9 mouse cellular contexts compared by ENCODE assay signal in the genomic region with DNA sequence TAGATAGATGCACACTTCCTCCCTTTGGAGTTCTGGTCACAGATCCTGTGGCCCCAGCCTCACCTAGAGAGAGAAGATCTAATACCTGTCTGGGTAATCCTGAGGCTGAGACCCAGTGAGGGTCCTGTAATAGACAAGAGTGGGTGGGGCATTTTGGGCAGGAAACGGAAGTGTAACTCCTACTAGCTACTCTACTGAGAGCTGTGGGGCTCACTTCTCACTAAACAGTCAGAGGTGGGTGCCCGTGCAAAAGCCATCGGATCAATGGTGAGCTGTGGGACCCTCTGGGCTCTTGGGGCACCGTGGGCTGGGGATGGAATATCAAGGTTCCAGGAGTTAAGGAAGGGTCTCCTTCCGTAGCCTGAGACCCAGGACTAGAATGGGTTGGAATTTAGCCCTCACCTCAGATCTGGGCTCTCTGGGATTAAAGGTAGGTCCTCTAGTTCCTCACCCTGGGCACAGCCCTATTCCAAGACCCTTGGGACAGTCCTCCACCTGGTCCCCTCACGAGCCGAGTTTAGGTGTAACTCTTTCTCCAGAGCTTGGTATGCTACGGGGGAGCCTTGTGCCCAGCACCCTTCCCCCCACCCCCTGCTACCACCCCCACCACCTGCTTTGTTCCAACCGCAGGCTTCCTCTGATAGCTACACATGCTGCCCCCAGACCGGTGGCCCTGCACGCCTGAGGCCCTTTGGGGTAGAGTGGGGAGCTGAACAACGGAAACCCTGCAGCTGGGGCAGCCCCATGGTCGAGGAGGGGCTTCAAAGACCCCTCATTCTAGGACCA. TPM values are rescaled to one million over a fixed set of nuclear protein-coding genes. Genes with fewer than 3 reads are reported as not detected.
DNase-seq lines count a peak whose midpoint lies in the region; ATAC-seq lines count a peak whose summit lies in the region.
"Had no signal": no experiment of that assay in that cellular context is flagged by ENCODE, and none has a peak within 500 bp of the region (broad histone marks: within the 10 kb centered on the region; RNA-seq: fewer than 3 reads in every experiment).

No protein-coding gene starts in this region.

- H3K4me1 ChIP-seq in heart, embryonic 11.5 days (ENCODE audit: control insufficient read depth, insufficient read depth, low read length): no peaks in the 10 kb centered on the region

- 0 out of 2 replicates have a peak overlapping the region, but pooled peaks have one; percentile 4 for H3K9ac ChIP-seq in heart, embryonic 11.5 days (ENCODE audit: low read depth, low read length)
- H3K9ac ChIP-seq: hindbrain, embryonic 14.5 days had no signal

- H3K27me3 ChIP-seq in heart, embryonic 11.5 days (ENCODE audit: control insufficient read depth, insufficient read depth, low read length): no peaks in the 10 kb centered on the region

- H3K4me2 ChIP-seq in heart, embryonic 11.5 days: no peak overlapping the region
- H3K4me2 ChIP-seq: hindbrain, embryonic 14.5 days had no signal

- H3K9me3 ChIP-seq in heart, embryonic 11.5 days (replicated peaks; ENCODE audit: control insufficient read depth, low read length): no peaks in the 10 kb centered on the region

- H3K4me3 ChIP-seq in heart, embryonic 11.5 days (ENCODE audit: low read depth, low read length): no peak overlapping the region

- peaks cover 22% of the 10 kb centered on the region for H3K36me3 ChIP-seq in heart, embryonic 11.5 days (ENCODE audit: control insufficient read depth, insufficient read depth, low read length)

- DNase-seq in heart, adult 8-10 months (ENCODE audit: low spot score): no peak
- DNase-seq in CD4-positive, CD25-positive, alpha-beta regulatory T cell, adult 2 months (ENCODE audit: low read depth, low spot score): peak; percentile 73
- peak; percentile 60 to 61 for DNase-seq in natural killer cell, adult 2 months (ENCODE audit: low spot score in 2 of 2)
- no peak for DNase-seq in yolk sac, embryonic 10.5 days (ENCODE audit: low spot score)
- DNase-seq in kidney, adult 8-10 months: no peak
- no peak for DNase-seq in gastrocnemius, postnatal 10 days

- no peak for ATAC-seq in heart, embryonic 11.5 days (replicated peaks; ENCODE audit: insufficient number of reproducible peaks, low FRiP score, low TSS enrichment)
- peak; percentile 71 for ATAC-seq in common myeloid progenitor, adult 5-6 weeks (replicated peaks; ENCODE audit: low read depth, poor library complexity, severe bottlenecking)

- WGBS in heart, embryonic 11.5 days (ENCODE audit: insufficient replicate concordance): 75% methylated on average over 13 of the region's 13 CpGs

- H3K27ac ChIP-seq in heart, embryonic 11.5 days (ENCODE audit: low read depth, low read length): no peak overlapping the region
- H3K27ac ChIP-seq: hindbrain, embryonic 14.5 days had no signal

RNA-seq across cellular contexts. Expression of a gene that starts 1.2 kb away (rescaled TPM):
- polyA plus RNA-seq in heart, embryonic 11.5 days (2014; fragmentation: Nextera tagmentation; extraction: Ambion mirVana): 1.3 and 1.7 TPM in 2 replicates
- total RNA-seq in heart, adult 8-10 months (2022): 1 to 10 TPM in 3 of 4 experiments, under 1 TPM in 1; 0.73 to 2.4 (median 1.3) TPM
- total RNA-seq in common myeloid progenitor, adult 5-6 weeks (2017): 140 and 184 TPM in 2 replicates
- 1 to 10 TPM in 1 of 2 experiments, under 1 TPM in 1; 0.49 to 2.0 TPM for total RNA-seq in gastrocnemius, postnatal 10 days (2021)

RNA-seq across cellular contexts. Expression of a gene that starts 6.2 kb away (rescaled TPM):
- 109 and 113 TPM in 2 replicates for polyA plus RNA-seq in heart, embryonic 11.5 days (2014; fragmentation: Nextera tagmentation; extraction: Ambion mirVana)
- 10 to 100 TPM; 34.9 to 55.9 (median 42.8) TPM for total RNA-seq in heart, adult 8-10 months (2022)
- 90.1 and 104 TPM in 2 replicates for total RNA-seq in common myeloid progenitor, adult 5-6 weeks (2017)
- 10 to 100 TPM; 41.1 to 48.6 TPM for total RNA-seq in gastrocnemius, postnatal 10 days (2021)

RNA-seq across cellular contexts. Expression of a gene that starts 8.5 kb away (rescaled TPM):
- polyA plus RNA-seq in heart, embryonic 11.5 days (2014; fragmentation: Nextera tagmentation; extraction: Ambion mirVana): 34.3 and 38.1 TPM in 2 replicates
- 10 to 100 TPM; 15.6 to 17.9 (median 17.0) TPM for total RNA-seq in heart, adult 8-10 months (2022)
- total RNA-seq in common myeloid progenitor, adult 5-6 weeks (2017): 15.9 and 16.4 TPM in 2 replicates
- total RNA-seq in gastrocnemius, postnatal 10 days (2021): 10 to 100 TPM; 25.3 to 30.9 TPM

RNA-seq across cellular contexts. Expression of a gene that starts 10.8 kb away (rescaled TPM):
- not detected in 2 replicates for polyA plus RNA-seq in heart, embryonic 11.5 days (2014; fragmentation: Nextera tagmentation; extraction: Ambion mirVana)
- total RNA-seq in heart, adult 8-10 months (2022): not detected
- not detected in 2 replicates for total RNA-seq in common myeloid progenitor, adult 5-6 weeks (2017)
- not detected for total RNA-seq in gastrocnemius, postnatal 10 days (2021)

RNA-seq across cellular contexts. Expression of a gene that starts 15.0 kb away (rescaled TPM):
- polyA plus RNA-seq in heart, embryonic 11.5 days (2014; fragmentation: Nextera tagmentation; extraction: Ambion mirVana): not detected in 2 replicates
- not detected for total RNA-seq in heart, adult 8-10 months (2022)
- not detected in 2 replicates for total RNA-seq in common myeloid progenitor, adult 5-6 weeks (2017)
- not detected for total RNA-seq in gastrocnemius, postnatal 10 days (2021)
- polyA plus RNA-seq: hindbrain, embryonic 14.5 days had no signal

Comparison
In these comparisons a context has a peak if more than half of its experiments do, and no peak if none do; other contexts are left out.
1. DNase-seq: peak in CD4-positive, CD25-positive, alpha-beta regulatory T cell, adult 2 months (single experiment) and natural killer cell, adult 2 months (2 of 2); none in heart, adult 8-10 months (single experiment), yolk sac, embryonic 10.5 days (single experiment), kidney, adult 8-10 months (0 of 2) and gastrocnemius, postnatal 10 days (single experiment).
2. RNA of a gene that starts 1.2 kb away (total RNA-seq): 140 to 184 TPM in common myeloid progenitor, adult 5-6 weeks; 0.49 to 2.0 TPM in gastrocnemius, postnatal 10 days and 0.73 to 2.4 TPM in heart, adult 8-10 months; every median in the first group is over 10 times any median in the second.